Mouse (Mus musculus): ENCODE results near the gene Ndufs2.

- TF ChIP-seq CTCF (IDR thresholded peaks at IDR 0.05; ENCODE audit: low read depth) = no peak
- no peak for TF ChIP-seq EP300 (IDR thresholded peaks at IDR 0.05; ENCODE audit: low read depth)
Observed at GRCm38 (mm10) chr1:171193093-171193840, 57.9 kb downstream of the Ndufs2 start.

Data from heart, postnatal 0 days (tissue).